Mouse (Mus musculus) MEL-GATA-1-ER (cell line): ENCODE results near the gene Pcsk1n.
A peak's percentile ranks its signal among the peaks of the same experiment; 100 is the strongest.

Source experiments
- DNase-seq: peaks from one replicate; pipeline ENCODE4 v3.0.0-alpha.2; 2012; ENCODE audit warnings: low read depth; ENCODE audit errors: extremely low read depth

Pcsk1n gene

DNA sequence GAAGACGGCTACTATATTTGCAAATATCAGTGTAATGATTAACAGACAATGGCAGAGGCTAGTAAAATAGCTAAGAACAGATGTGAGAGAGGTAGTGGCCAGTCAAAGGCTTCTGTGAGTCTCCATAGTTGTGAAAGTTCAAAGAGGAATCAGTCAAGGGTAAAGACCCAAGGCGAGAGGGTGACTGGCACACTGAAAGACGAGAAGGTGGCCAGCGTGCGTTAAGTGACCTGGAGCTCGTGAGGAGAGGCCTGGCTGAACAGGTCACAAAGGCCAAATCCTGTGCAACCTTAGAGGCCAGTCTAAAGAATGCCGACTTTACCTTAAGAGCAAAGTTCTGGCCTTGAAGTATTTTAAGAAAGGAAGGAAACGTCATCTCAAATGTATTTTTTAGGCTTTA is 26.0 kb downstream of the Pcsk1n start:
- DNase-seq, result no peak

DNA sequence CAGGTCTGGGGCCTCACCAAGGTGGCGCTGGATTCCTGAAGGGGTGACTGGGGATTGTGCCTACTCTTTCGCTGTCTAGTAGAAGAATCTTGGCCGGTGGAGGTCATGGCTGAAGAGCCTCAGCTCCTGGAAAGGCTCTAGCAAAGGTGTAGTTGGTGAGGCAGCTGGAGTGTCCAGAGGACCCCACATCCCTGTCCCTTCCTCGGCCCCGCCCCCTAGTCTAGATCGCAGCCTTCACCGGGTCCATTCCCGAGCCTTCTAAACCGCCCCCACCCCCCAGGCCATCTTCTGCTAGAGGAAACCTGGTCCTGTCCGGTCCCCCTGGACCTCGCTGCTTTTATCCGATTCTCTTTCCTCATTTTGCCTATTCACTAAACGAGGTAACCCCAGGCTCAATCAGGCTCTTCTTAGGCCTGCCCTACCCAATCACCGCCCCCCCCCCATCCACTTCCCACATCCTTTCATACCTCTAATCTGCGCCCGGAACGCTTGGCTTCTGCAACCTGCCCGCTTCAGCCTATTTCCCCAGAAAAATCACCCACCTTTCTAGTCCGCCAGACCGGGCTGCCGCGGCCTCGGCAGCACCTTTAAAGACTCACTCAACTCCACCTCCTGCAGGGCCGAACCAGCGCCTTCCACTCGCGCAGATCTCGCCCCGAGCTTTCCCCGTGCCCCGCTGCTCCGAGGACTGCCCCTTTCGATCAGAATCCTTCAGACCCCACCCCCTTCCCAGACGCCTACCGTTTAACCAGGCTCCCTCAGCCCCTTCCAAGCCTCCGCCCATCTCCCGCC is 27.7 kb downstream of the Pcsk1n start, which contains the start of gene Hdac6:
Gene Hdac6 (minus strand): TSS at position 782 of the 792 bp plus-strand sequence.
- no peak for DNase-seq

DNA sequence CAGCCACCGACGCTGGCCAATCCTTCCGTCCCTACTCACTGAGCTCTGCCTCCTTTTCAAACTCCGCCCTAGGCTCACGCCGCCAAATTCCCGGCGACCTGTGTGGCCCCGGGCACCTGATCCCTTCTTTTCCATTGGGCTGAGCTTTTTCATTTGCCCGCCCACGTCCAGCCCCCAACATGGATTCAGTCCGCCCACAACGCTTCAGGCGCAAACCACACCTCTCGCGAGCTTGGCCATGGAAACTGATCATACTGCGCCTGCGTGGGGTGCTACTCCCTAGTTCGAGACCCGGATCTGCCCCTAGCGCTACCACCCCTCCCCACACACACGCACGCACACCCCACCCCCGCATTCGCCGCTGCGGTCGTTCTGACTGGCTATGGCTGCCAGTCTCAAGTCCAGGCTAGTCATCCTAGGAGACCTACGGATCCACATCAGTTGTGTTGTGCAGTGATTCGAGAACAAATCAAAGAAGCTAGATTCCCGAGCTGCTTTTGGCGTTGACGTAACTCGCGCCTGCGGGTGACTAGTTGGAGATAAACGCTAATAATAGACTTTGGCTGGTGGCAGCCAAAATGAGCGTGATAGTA is 28.4 kb downstream of the Pcsk1n start:
- DNase-seq, result peak; percentile 96

DNA sequence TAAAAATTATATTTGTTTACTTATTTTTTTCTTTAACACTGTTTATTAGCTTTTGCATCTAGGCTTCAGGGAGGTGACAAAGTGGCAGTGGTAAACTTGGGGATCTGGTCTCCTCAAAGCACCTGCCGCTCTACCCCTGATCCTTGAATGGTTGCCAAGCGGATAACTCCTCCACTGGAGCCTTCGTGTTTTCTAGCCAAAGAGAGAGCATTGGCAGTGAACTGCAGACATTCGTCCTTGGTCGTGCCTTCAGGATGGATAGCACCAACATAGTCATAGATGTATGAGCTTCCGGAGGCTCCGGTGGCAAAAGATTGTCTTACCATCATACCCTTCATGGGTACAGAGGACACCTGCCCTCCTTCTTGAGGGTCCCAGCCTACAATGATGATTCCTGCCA is 30.5 kb downstream of the Pcsk1n start:
- no peak for DNase-seq

DNA sequence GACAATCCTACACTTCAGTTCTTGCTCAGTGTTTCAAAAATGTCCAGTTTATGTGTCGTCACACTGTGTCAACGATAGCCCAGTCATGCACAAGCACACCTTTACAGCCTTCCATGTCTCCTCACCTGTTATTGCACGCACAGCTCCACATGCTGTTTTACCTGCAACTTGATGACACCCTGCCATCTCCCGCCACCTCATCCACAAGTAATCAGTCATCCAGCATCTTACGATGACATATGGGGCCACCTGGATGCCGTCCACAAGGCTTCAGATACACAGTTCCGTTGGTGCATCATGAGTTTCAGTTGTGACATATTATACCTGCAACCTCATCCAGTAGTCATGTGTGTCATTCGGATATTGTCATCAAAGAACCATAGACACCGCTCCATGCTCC is 39.2 kb downstream of the Pcsk1n start:
- no peak for DNase-seq

DNA sequence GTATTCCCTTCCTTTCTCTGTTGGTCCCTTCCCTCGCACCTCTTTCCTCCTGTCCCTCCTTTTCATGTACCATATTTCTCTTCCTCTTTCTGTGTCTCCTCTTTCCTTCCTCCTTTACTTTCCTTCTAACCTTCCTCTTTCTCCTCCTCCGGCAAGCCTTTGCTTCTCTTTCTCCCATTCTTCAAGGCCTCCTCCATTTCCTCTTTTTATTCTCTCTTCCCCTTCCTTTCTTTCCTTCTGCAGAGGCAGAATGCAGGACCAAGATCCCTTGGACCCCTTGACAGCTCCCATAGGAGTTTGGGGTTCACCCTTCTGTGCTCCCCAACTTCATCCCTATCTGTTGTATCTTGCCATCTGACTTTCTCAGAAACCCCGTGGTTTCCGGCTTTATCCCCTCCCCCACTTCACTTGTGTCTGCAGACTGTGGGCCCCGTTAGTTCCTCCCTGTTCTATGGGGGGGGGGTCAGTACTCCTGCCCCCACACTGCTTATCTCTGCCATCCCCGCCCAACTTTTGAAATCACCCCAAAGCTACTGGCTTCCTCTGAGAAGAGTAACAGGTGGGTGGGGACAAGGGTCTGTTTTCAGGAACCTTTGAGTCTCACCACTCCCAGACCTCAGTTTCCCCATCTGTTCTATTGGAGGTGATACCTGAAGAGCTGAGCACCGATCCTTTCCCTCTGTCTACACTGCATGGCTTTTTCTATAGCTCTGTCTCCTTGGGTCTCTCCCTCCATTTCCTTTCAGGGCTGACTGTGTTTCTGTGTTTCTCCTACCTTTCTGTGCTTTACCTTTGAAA is 44.4 kb downstream of the Pcsk1n start:
- peak; percentile 90 for DNase-seq

DNA sequence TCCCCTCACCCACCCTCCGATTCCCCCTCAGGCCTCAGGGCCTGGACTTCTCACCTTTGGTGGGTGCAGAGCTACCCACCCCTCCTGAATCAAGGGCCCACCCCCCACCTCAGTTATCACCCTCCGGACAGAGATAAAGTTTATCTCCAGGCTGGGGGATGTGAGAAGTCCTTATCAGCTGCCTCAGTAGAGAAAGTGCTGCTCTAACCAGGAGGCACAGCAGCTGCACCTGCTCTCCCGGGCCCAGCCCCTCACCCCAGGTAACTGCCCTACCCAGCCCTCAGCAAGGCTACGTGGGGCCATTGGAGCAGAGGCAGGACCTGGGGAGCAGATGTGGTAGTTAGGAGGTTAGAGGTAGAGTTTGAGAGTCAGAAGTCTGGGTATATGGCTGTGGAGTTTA is 46.5 kb downstream of the Pcsk1n start:
- no peak for DNase-seq

DNA sequence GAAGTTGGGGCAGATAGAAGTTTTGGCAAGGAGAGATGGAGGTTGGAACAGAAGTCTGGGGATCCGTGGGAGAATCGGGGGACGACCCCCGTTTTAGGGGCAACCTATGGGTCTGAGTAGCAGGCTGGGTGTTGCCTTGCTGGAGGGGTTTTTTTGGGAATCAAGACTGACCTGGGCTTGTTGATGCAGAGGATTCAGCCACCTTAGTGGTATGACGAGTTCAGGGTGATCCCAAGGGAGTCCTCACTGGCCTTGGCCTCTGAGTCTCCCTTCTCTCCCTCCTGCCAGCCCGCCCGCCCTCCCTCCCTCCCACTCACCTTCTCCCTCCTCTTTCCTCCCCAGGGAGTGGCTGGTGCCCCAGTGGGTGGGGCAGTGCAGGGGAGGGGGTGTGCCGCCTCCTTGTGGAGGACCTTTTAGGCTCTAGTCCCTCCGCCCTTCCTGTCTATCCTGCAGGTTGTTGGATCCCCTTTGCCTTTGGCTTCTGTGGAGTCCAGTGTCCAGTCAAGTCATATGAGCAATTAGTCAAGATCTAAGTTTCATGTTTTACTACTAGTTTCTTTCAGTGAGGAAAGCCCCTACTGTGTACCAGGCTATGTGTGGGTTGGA is 48.1 kb downstream of the Pcsk1n start:
- peak; percentile 90 for DNase-seq

DNA sequence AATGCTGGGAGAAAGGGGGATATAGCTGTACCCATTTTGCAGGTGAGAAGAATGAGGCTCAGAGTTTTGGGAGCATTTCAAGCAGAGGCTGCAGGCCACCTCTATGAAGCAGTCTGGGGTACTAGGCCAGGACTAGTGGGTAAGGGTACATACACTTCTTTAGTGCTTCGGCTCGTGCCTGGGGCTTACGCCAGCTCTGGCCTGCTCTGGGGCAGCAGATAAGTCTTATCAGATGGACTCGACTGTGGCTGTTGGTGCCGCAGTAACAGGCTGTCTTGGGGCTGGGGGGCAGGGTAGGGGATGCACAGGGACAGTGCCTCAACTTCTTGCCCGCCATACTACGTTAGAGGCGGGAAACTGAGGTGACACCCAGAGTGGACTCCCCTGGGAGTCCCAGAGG is 48.6 kb downstream of the Pcsk1n start:
- DNase-seq, result peak; percentile 80

DNA sequence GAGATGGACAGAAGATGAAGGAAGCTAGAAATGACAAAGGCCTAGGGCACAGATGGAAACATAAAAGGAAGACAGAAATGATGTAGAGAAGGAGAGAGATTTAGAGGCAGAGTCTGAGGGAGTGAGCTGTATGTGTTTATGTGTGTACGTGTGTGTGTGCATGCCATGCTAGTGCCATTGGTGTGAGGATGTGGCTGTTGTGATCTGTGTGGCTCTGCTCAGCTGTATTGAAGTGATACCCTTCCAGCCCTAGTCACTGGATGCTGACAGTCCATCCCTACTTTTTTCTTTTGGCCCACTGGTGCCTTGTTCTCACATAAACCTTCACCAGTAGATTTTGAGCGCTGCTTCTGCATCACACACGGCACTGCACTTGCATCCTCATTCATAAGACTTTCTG is 49.3 kb downstream of the Pcsk1n start:
- DNase-seq, result peak; percentile 44

DNA sequence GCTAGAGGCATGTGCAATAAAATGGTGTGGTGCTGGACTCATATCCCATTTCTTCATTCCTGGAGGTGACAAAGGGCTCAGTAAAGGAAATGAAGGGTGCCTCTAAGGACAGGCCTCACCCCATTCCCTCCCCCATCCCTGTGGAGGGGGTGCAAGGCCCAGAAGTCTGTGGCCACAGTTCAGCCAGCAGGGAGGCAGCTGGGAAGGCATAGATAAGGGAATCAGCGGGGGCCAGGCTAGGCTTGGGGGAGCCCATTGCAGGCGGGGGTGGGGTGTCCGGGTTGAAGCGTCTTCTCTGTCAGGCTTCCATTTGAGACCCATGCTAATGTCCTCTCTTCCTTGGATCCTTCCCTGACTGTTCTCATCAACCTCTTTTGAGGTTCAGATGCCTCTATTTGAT is 51.7 kb downstream of the Pcsk1n start:
- DNase-seq, result peak; percentile 91
